Mouse (Mus musculus): ENCODE data around the gene Enpp5. TPM values are rescaled to one million over a fixed set of nuclear protein-coding genes. Genes with fewer than 3 reads are reported as not detected.

The Enpp5 gene
- 13.6 and 14.3 TPM in 2 replicates for polyA plus RNA-seq (2016; fragmentation: Nextera tagmentation; extraction: Ambion mirVana)

DNA sequence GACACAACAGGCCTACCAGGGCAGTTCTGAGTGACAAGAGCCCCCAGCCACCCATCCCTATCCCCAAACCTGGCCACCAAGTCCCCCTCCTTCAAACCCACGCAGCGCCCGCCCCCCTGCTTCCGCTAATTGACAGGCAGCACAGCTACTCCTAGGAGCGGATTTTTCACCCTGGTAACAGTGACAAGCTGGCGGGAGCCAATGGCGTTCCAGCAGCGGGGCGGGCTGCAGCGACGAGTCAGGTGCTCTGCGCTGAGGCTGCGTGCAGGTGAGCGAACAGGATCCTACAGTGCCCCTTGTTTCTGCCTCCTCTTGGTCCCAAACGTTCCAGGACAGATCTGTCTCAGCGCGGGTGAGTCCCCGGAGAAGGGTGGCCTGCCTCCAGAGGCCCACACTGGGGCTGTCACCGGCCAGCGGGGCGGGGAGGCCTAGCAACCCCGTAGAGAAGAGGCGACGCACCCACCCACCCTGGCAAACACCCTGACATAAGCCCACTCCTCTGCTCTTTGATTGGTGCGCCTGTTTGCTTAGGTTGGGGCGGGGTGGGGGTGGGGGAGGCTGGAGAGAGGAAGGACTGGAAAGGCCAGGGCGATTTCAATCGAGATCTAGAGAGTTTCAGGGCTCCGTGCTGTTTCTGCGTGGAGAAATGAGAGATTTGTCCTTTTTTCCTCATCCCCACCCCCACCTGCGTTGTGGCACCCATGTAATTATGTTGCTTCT lies at the start of gene Enpp5:
Gene Enpp5, plus strand, starts transcription at position 183 of the 720 bp plus-strand sequence.
- Histone ChIP-seq H3K27ac (no peak within 1 kb of the TSS), H3K4me3 (replicated peaks) (peak within 1 kb of the TSS; percentile 62), H3K9me3 (no peaks in the 10 kb centered on the region), H3K4me2 (peak within 1 kb of the TSS; percentile 97), H3K36me3 (0 out of 2 replicates have a peak, but pooled peaks cover 5% of the 10 kb centered on the region), H3K27me3 (no peaks in the 10 kb centered on the region), H3K4me1 (replicated peaks) (no peaks in the 10 kb centered on the region), H3K9ac (replicated peaks) (peak within 1 kb of the TSS; percentile 63)
- 1% methylated on average over 31 of the region's 31 CpGs for WGBS
- peak; percentile 91; the same call in 1 of the 2 replicates for ATAC-seq (ENCODE audit: insufficient number of reproducible peaks, insufficient read depth, low FRiP score, low TSS enrichment, low read depth)

DNA sequence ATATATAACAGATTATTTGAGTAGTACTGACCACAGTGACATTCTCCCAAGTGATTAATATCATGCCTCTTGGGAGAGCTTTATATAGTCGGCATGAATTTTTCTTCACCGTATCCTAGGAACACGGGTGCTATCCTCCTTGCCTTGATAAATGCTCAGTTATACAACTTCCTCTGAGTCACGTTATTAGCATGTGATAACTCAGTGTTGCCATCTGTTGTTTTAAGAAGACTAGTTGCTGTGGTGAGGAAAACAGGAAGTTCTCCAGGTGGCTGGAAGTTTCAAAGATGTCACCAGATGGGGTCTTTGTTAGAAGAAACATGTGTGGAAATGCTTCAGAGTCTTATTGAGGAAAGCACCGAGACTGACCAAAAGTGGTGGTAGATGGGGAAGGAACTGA lies 49.0 kb upstream of the Enpp5 start:
- no peak for ATAC-seq (ENCODE audit: insufficient number of reproducible peaks, insufficient read depth, low FRiP score, low TSS enrichment, low read depth)

GRCm38 (mm10) chr17:44030776-44031587 lies 47.6 kb upstream of the Enpp5 start:
- Histone ChIP-seq H3K9me3 (no peaks in the 10 kb centered on the region), H3K9ac (replicated peaks) (no peak overlapping the region), H3K4me1 (replicated peaks) (no peaks in the 10 kb centered on the region), H3K4me2 (no peak overlapping the region), H3K27ac (no peak overlapping the region), H3K36me3 (no peaks in the 10 kb centered on the region), H3K4me3 (replicated peaks) (no peak overlapping the region), H3K27me3 (no peaks in the 10 kb centered on the region)
- 83% methylated on average over 3 of the region's 3 CpGs for WGBS
- ATAC-seq (ENCODE audit: insufficient number of reproducible peaks, insufficient read depth, low FRiP score, low TSS enrichment, low read depth) = no peak

More for the DNA sequence above, 49.0 kb upstream of the Enpp5 start:
- Histone ChIP-seq H3K4me2 (no peak overlapping the region), H3K9me3 (no peaks in the 10 kb centered on the region), H3K27ac (no peak overlapping the region), H3K36me3 (no peaks in the 10 kb centered on the region), H3K27me3 (no peaks in the 10 kb centered on the region), H3K4me1 (replicated peaks) (no peaks in the 10 kb centered on the region), H3K4me3 (replicated peaks) (no peak overlapping the region), H3K9ac (replicated peaks) (no peak overlapping the region)
- WGBS = 73% methylated on average over 5 of the region's 5 CpGs

GRCm38 (mm10) chr17:44035005-44035404 lies 43.6 kb upstream of the Enpp5 start:
- Histone ChIP-seq H3K4me1 (replicated peaks) (no peaks in the 10 kb centered on the region), H3K9ac (replicated peaks) (no peak overlapping the region), H3K4me3 (replicated peaks) (no peak overlapping the region), H3K36me3 (no peaks in the 10 kb centered on the region), H3K27ac (no peak overlapping the region), H3K4me2 (no peak overlapping the region), H3K27me3 (no peaks in the 10 kb centered on the region), H3K9me3 (no peaks in the 10 kb centered on the region)
- WGBS = 90% methylated on average over 1 of the region's 1 CpGs
- ATAC-seq (ENCODE audit: insufficient number of reproducible peaks, insufficient read depth, low FRiP score, low TSS enrichment, low read depth) = no peak

- no peak for ATAC-seq (ENCODE audit: insufficient number of reproducible peaks, insufficient read depth, low FRiP score, low TSS enrichment, low read depth)
- H3K4me2 ChIP-seq = no peak overlapping the region
Observed at GRCm38 (mm10) chr17:44038656-44039055, 40.0 kb upstream of the Enpp5 start.

GRCm38 (mm10) chr17:44040449-44040848 lies 38.2 kb upstream of the Enpp5 start:
- H3K4me2 ChIP-seq = no peak overlapping the region
- H3K27me3 ChIP-seq = no peaks in the 10 kb centered on the region
- H3K9me3 ChIP-seq = no peaks in the 10 kb centered on the region
- ATAC-seq (ENCODE audit: insufficient number of reproducible peaks, insufficient read depth, low FRiP score, low TSS enrichment, low read depth) = no peak
- H3K4me1 ChIP-seq (replicated peaks) = no peaks in the 10 kb centered on the region
- H3K9ac ChIP-seq (replicated peaks) = no peak overlapping the region
- no peak overlapping the region for H3K4me3 ChIP-seq (replicated peaks)
- 84% methylated on average over 2 of the region's 2 CpGs for WGBS
- no peaks in the 10 kb centered on the region for H3K36me3 ChIP-seq
- no peak overlapping the region for H3K27ac ChIP-seq

More at GRCm38 (mm10) chr17:44038656-44039055, 40.0 kb upstream of the Enpp5 start:
- H3K36me3 ChIP-seq = no peaks in the 10 kb centered on the region
- H3K9me3 ChIP-seq = no peaks in the 10 kb centered on the region
- no peak overlapping the region for H3K27ac ChIP-seq
- H3K9ac ChIP-seq (replicated peaks) = no peak overlapping the region
- H3K4me1 ChIP-seq (replicated peaks) = no peaks in the 10 kb centered on the region
- 65% methylated on average over 9 of the region's 9 CpGs for WGBS
- no peaks in the 10 kb centered on the region for H3K27me3 ChIP-seq
- no peak overlapping the region for H3K4me3 ChIP-seq (replicated peaks)

GRCm38 (mm10) chr17:44042301-44042700 lies 36.3 kb upstream of the Enpp5 start:
- H3K4me3 ChIP-seq (replicated peaks) = no peak overlapping the region
- H3K9ac ChIP-seq (replicated peaks) = no peak overlapping the region
- WGBS = 67% methylated on average over 2 of the region's 2 CpGs
- H3K9me3 ChIP-seq = no peaks in the 10 kb centered on the region
- H3K27ac ChIP-seq = no peak overlapping the region
- H3K4me1 ChIP-seq (replicated peaks) = no peaks in the 10 kb centered on the region
- no peaks in the 10 kb centered on the region for H3K36me3 ChIP-seq
- H3K4me2 ChIP-seq = no peak overlapping the region
- no peak for ATAC-seq (ENCODE audit: insufficient number of reproducible peaks, insufficient read depth, low FRiP score, low TSS enrichment, low read depth)
- no peaks in the 10 kb centered on the region for H3K27me3 ChIP-seq

- 90% methylated on average over 8 of the region's 8 CpGs for WGBS
- no peak overlapping the region for H3K4me3 ChIP-seq (replicated peaks)
- no peak overlapping the region for H3K9ac ChIP-seq (replicated peaks)
- no peak overlapping the region for H3K27ac ChIP-seq
- peaks cover 1% of the 10 kb centered on the region; the same call in 1 of the 2 replicates for H3K9me3 ChIP-seq
- no peak overlapping the region for H3K4me2 ChIP-seq
- no peak for ATAC-seq (ENCODE audit: insufficient number of reproducible peaks, insufficient read depth, low FRiP score, low TSS enrichment, low read depth)
- H3K4me1 ChIP-seq (replicated peaks) = no peaks in the 10 kb centered on the region
- no peaks in the 10 kb centered on the region for H3K36me3 ChIP-seq
- no peaks in the 10 kb centered on the region for H3K27me3 ChIP-seq
Observed at GRCm38 (mm10) chr17:44042861-44043260, 35.8 kb upstream of the Enpp5 start.

DNA sequence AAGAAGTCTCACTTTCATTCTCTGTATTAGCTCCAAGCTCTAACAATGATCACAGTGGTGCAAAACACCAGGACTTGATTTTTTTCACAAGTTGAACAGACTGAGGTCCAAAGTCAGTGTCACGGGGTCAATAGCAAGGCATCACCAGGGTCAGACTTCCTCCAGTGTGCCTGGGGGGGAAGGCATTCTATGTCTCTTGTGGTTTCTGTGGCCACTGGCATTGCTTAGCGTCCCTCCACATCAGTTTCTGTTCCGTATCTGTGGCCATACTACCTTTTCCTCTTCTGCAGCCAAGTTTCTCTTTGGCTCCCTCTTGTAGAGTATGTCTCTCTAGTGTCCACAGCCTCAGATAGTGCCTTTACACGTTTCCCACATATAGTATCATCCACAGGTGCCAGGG lies 25.2 kb upstream of the Enpp5 start:
- Histone ChIP-seq H3K9me3 (no peaks in the 10 kb centered on the region), H3K9ac (replicated peaks) (no peak overlapping the region), H3K27ac (no peak overlapping the region), H3K4me3 (replicated peaks) (no peak overlapping the region), H3K27me3 (no peaks in the 10 kb centered on the region), H3K36me3 (no peaks in the 10 kb centered on the region), H3K4me2 (no peak overlapping the region), H3K4me1 (replicated peaks) (no peaks in the 10 kb centered on the region)
- WGBS = 75% methylated on average over 4 of the region's 4 CpGs
- no peak for ATAC-seq (ENCODE audit: insufficient number of reproducible peaks, insufficient read depth, low FRiP score, low TSS enrichment, low read depth)

- Histone ChIP-seq H3K4me1 (replicated peaks) (peaks cover 14% of the 10 kb centered on the region), H3K4me2 (no peak overlapping the region), H3K4me3 (replicated peaks) (no peak overlapping the region), H3K36me3 (no peaks in the 10 kb centered on the region), H3K9me3 (no peaks in the 10 kb centered on the region), H3K27ac (no peak overlapping the region), H3K9ac (replicated peaks) (no peak overlapping the region), H3K27me3 (no peaks in the 10 kb centered on the region)
- no peak for ATAC-seq (ENCODE audit: insufficient number of reproducible peaks, insufficient read depth, low FRiP score, low TSS enrichment, low read depth)
- 84% methylated on average over 1 of the region's 1 CpGs for WGBS
Observed at GRCm38 (mm10) chr17:44057123-44057522, 21.5 kb upstream of the Enpp5 start.

GRCm38 (mm10) chr17:44058145-44058544 lies 20.5 kb upstream of the Enpp5 start:
- Histone ChIP-seq H3K4me3 (replicated peaks) (no peak overlapping the region), H3K27ac (no peak overlapping the region), H3K36me3 (no peaks in the 10 kb centered on the region), H3K9me3 (no peaks in the 10 kb centered on the region), H3K4me2 (no peak overlapping the region), H3K27me3 (no peaks in the 10 kb centered on the region), H3K9ac (replicated peaks) (no peak overlapping the region), H3K4me1 (replicated peaks) (peaks cover 18% of the 10 kb centered on the region)
- no peak for ATAC-seq (ENCODE audit: insufficient number of reproducible peaks, insufficient read depth, low FRiP score, low TSS enrichment, low read depth)

Measured in limb, embryonic 12.5 days (tissue).